Mouse (Mus musculus): ENCODE data around the gene Serpinb9b.
"Not testable (repeated sequence)": the region's sequence is repeated elsewhere in the genome, so short reads cannot be mapped to it uniquely, and the experiment has no call there.

Serpinb9b gene

DNA sequence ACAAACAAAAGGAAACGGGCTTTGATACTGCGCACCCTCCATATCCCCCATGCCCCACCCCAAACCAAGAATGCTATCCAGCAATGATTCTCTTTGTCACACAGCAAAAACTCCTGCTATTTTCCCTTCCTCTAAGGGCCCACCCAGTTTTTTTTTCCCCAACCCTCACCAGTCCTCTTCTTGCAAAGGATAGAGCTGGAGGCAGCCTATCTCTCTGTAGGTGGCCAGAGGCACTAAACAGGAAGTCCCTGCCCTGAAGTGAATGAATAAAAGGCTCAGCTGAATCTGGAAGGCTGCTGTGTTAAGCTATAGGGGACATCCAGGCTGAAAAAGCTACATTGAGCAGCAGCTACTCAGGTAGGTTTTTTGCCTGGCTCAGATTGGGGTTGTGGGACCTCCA lies at the start of gene Serpinb9b:
Gene Serpinb9b (plus strand): TSS at position 173 of the 400 bp plus-strand sequence.
- no peak for DNase-seq

DNA sequence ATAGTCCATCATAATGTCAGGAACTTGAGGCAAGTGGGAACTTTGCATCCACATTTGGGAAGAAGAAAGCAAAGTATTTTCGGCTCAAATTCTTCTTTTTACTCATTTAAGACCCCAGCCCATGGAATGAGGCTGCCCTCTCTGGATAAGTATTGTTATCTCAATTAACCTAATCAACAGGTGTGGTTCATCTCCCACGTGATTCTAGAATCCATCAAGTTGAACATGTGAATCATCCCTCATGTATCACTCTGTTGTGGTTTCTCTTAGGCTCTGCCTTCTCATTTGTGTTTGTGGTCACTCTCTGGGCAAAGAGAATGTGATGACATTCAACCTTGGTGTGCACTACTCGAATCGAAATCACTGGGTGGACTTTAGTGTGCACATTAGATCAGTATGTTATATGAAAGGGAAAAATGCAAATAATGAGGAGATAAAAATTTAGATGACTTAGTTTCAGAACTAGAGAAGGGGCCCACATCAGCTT lies 44.6 kb upstream of the Serpinb9b start:
- no peak for DNase-seq

DNA sequence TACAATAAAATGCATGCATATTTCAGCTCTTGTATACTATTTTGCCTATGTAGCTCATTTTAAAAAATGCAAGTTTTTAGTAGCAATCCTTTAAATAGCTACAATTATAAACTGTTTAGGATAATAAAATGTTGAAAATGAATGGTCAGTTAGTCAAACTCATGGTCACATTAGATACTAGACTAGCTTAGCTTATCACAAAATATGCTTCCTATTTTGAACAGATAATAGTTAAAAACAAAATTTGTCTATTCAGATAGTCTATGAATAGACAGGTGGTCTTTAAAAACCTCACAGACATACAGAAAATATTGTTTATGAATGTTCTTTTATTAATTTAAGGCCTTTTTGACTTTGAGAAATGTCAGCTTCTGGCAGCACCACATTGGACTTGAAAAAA lies 41.0 kb upstream of the Serpinb9b start:
- DNase-seq: no peak

DNA sequence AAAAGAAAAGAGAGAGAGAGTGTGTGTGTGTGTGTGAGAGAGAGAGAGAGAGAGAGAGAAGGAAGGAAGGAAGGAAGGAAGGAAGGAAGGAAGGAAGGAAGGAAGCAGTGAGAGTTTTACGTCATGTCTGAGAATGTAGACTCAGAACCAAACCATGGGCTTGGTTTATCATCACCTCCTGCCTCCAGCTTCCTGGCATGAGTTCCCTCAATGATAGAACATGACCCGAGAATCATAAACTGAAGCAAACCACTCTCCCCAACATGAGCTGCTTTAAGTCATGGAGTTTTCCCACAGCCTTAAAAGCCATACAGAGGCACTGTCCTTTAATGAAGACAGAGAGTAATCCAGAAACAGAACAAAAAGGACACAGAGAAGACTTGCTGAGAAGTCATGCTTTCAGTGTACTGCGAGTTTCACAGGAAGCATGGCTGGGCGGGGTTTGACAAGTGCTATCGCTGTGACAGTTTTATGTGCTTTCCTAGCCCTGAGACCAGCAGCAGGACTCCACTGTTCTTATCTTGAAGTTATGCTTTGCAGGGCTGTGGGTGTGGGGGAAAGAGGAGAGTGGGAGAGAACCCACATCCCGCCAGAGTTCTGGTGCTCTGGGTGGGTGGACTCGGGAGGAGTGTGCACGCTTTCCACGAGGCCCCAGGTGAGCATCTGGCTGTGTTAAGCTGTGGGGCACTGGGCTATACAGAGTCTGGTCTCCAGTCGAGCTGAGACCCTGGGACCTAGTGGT lies 33.9 kb upstream of the Serpinb9b start:
- DNase-seq: no peak

DNA sequence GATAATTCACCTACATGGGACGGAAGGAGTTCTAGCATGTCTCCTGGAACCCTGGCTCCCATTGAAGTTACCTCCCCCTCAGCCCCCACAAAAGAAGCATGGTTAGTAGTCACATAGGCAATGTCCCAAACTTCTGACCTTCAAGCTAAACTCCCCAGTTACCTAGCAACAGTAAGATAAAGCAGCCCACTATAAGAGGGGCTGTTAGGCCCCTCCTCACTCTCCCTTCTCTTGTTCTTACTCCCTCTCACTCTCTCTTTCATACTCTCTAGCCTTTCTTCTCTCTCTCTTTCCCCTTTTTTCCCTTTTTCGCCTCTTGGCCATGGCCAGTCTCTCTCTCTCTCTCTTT lies 33.3 kb upstream of the Serpinb9b start:
- no peak for DNase-seq

DNA sequence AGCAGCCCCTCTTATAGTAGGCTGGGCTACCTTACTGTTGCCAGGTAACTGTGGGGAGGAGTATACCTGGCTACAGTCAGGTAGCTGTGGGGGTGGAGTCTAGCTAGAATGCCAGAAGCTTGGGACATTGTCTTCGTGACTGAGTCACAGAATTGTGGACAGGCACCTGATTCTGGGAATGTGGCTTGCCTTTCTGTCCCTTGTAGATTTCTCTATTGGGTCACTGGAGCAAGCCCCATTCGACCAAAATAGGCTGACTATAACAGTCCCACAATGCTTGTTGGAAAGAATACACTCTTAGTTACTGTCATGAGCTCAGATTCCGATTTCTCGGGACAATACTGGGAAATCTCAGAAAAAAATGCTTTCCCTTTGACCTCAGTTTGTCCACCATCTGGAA lies 32.2 kb upstream of the Serpinb9b start:
- DNase-seq: no peak

DNA sequence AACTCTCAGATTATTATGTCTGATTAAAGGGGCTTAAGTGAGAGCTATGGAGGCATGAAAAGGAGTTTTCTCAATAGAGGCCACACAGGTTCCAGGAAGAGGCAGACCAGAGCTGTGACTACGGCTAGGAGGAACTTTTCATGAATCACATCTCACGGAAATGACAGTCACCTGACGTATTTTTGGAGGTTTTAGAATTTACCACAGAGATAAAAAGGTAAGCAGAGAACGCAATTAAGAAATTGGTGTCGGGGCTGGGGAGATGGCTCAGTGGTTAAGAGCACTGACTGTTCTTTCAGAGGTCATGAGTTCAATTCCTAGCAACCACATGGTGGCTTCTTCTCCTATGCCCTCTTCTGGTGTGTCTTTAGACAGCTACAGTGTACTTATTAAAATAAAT lies 25.9 kb upstream of the Serpinb9b start:
- no peak for DNase-seq

DNA sequence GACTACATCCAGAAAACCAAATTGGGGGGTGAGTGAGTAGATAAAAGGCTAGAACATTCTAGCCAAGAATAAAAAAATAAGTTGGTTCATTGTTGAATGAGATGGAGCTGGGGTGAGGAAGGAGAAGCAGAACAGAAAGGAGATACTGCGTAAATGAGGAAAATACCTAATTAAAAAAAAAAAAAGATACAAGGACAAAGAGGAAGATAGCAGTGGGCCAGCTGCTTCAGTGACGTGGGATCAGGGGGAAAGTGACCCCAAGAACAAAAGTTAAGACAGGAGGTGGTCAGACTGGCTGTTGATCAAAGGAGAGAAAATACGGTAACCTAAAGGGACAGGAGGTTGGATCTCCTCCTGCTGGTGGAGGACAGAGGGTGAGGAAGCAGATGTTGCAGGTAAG lies 24.3 kb upstream of the Serpinb9b start, which contains the start of gene Serpinb9:
Gene Serpinb9 (plus strand): TSS at position 301 of the 400 bp plus-strand sequence.
- no peak for DNase-seq

DNA sequence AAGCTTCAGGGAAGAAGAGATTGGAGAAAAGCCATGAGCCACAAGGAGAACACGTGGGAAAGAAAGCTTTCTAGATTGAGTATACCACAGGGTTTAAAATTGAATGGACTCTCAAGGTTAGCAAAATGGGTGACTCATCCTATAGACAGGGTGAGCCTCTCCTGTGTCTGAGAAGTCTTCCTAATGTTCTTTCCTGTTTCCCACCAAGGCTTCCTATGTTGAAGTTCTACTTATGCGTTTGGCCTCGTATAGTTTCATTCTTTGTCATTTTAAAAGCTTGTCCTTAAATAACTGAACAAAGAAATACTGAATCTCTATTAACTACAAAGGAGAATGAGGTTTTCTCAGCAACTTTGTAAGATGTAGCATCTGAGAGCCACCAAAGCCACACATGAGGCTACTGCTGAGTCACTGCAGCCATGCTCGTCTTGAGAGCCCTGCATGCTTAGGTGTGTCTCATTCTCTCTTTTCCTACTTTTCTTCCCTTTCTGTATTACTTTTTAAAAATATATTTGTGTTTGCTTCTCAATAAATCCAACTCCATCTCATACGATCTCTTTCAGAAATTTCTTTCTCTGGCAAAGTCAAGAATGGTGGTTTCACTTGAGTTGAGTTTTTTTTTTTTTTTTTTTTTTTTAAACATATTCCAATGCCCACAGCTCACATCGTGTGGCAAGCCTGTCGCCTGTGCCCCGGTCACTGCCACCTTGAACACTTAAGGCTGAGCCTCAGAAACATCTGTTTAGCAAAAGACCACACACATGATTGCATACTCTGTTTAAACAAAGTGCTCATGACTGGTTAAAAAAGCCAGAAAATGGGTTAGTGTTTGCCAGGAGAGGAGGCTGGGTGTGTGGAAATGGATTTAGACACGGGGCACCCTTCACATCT lies 23.4 kb upstream of the Serpinb9b start:
- DNase-seq: no peak

DNA sequence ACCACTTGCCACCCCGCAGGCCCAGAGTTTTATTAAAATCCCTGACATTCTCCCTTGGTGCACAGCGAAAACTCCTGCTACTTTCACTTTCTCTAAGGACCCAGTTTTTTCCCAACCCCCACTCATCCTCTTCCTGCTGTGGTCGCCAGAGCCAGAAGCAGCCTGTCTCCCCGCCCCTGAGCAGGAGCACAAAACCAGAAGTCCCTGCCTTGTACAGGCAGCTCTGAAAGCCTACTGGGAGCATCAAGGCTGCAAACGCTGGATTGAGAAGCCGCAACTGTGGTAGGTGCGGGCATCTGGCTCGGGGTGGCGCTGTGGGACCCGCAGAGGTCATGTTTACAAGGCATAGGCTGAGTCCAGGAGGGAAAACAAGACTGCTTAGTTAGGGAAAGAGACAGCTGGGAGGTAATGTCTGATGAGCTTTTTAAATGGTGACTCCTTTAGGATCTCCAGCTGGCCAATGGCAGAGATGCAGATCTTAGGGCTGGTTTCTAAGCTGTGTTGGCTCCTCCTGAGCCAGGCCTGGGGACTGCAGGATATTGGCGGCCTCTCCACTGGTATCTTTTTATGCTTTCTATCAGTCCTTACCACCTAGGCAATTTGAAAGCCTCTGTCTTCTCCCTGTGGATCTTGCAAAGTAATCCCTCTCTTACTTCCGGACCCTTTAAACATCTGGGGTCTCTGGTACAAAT lies 22.7 kb upstream of the Serpinb9b start:
- DNase-seq: peak; percentile 94

DNA sequence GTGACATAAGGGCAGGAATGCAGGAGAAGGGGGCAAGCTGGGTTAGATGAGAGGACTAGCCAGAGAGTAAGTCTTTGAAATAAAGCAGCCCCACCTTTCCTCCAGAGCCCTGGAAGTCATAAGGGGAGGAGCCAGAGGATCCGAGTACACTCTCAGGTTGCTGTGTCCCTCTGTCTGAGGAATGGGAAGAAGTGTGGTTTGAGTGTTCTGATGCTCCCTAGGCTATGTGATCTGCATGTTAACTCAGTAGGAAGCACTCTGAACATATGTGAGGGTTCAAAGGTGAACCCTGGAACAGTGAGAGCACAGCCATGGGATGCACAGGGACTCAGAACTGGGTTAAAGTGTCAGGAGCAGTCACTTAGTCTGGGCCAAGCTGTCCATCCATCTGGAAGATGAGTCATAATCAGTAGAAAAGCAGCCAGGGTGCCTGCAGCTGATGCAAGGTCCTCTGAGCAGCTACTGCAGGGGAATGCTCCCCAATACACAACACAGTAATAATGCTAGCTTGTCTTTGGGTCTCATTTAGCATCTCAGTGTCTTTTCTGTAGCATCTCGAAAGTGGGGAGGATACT lies 21.6 kb upstream of the Serpinb9b start:
- peak; percentile 24 for DNase-seq

DNA sequence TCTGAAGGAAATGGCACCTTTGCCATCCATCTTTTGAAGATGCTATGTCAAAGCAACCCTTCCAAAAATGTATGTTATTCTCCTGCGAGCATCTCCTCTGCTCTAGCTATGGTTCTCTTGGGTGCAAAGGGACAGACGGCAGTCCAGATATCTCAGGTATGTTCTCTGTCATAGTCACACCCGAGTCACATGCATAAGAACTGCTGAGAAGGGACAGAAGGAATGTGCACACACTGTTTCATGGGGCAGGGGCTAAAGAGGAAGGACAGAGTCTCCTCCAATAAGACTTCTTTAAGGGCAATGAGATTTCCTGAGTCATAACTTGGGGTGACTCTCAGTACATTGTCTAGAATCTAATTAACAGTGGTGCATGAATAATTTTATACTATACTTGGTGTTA lies 20.7 kb upstream of the Serpinb9b start:
- no peak for DNase-seq

DNA sequence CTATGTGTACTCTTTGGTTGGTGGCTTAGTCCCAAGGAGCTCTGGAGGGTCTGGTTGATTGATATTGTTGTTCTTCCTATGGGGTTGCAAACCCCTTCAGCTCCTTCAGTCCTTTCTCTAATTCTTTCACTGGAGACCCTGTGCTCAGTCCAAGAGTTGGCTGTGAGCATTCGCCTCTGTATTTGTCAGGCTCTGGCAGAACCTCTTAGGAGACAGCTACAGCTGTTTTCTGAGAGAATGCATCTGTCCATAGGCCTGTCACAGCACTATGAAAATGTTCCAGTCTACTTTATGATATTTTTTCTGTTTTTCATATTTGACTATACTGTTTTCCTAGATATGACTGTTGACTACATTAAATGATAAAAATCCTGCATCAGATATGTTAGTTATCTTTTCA lies 14.8 kb upstream of the Serpinb9b start:
- peak; percentile 47 for DNase-seq

DNA sequence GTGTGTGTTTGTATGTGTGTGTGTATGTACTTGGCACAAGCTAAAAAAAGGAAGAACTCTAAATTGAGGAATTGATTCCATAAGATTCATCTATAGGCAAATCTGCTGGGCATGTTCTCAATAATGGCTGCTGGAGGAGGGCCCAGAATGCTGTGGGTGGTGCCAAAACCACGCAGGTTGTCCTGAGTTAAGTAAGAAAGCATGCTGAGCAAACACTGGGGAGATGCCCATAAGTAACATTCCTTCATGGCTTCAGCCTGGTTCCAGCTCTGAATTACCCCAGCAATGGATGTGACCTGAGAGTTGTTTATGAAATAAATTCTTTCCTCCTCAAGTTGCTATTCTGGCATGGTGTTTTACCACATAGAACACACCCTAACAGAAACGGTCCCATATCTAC lies 13.9 kb upstream of the Serpinb9b start:
- DNase-seq: no peak

DNA sequence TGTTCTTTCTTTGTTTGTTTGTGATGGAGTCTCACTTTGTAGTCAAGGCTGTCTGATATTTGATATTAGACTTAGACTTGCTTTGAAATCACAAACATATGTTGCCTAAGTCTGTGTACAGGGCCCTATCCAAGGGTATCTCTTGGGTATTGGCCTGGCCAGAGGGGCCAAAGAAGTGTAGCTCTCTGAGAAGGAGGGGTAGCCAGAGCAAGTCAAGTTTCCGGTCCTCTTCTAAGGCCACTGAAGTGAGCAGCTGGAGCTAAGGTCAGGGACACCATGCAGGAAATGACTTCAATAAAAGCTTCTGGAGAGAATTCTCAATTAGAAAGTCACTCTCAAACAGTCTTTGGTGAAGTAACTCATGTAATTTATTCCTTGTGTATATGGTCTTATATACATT lies 4.8 kb upstream of the Serpinb9b start:
- no peak for DNase-seq

DNA sequence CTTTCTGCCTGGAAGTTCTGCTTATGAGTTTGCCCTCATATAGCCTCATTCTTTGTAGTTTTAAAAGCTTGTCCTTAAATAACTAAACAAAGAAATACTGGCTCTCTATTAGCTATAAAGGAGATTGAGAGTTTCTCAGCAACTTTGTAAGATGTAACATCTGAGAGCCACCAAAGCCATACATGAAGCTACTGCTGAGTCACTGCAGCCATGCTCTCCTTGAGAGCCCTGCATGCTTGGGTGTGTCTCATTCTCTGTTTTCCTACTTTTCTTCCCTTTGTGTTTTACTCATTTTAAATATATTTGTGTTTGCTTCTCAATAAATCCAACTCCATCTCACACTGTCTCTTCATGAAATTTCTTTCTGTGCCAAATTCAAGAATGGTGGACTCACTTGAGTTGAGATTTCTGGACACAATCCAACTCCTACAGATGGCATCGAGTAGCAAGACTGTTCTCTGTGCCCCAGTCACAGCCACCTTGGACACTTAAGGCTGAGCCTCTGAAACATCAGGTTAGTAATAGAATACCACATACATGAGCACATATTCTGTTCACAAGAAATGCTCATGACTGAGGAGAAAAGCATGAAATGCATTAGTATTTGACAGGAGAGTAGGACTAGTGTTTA lies 674 bp upstream of the Serpinb9b start:
- DNase-seq: no peak

DNA sequence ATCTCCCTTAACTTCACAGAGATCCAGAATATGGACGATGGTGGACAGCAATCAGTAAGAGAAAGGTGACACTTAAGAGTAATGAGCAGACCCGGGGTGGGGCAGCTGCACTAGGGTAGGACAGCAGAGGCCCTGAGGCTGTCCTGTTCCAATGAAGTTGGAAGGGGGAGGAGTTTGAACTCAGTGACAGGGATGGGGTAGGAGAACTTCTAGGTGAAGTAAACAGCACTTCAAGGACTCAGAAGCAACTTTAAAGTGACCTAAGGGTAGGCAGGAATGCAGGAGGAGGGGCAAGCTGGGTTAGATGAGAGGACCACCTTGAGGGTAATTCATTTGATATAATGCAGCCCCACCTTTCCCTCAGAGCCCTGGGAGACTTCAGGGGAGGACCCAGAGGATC lies 930 bp downstream of the Serpinb9b start:
- no peak for DNase-seq

DNA sequence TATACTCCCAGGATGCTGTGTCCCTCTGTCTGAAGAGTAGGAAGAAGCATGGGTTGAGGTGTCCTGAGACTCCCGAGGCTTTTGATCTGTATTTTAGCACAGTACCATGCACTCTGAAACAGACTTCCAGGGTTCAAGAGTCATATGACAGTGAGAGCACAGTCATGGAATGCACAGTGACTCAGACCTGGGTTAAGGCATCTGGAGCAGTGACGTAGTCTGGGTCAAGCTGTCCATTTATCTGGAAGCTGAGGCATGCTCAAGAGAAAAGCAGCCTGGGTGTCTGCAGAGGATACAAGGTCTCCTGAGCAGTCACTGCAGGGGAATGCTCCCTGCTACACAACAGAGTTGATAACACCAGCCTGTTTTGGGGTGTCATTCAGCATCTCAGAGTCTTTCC lies 1.3 kb downstream of the Serpinb9b start:
- no peak for DNase-seq

DNA sequence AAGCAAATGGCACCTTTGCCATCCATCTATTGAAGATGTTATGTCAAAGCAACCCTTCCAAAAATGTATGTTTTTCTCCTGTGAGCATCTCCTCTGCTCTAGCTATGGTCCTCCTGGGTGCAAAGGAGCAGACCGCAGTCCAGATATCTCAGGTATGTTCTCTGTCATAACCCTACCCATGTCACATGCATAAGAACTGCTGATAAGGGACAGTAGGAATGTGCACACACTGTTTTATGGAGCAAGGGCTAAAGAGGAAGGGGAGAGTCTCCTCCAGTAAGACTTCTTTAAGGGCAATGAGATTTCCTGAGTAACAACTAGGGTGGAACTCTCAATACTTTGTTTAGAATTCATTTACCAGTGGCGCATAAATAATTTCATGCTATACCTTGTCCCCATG lies 2.3 kb downstream of the Serpinb9b start:
- not testable (repeated sequence) for DNase-seq

DNA sequence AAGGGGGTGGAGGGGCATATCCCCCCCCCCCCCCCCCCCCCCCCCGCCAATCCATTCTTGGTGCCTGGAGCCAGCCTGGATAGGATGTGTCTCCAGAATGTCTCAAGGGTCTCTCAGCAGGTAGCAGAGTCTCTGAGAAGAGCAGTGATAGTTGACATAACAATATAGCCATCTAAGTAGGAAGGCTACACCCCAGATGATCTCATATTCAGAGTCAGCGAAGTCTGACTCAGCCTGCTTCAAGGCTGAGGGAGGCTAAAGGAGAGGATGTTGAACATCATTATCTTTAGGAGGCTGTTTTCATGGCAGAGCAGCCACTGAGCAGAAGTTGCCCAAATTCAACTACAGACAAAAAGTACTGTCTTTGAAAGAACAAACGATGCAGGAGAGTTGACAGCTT lies 3.1 kb downstream of the Serpinb9b start:
- no peak for DNase-seq

DNA sequence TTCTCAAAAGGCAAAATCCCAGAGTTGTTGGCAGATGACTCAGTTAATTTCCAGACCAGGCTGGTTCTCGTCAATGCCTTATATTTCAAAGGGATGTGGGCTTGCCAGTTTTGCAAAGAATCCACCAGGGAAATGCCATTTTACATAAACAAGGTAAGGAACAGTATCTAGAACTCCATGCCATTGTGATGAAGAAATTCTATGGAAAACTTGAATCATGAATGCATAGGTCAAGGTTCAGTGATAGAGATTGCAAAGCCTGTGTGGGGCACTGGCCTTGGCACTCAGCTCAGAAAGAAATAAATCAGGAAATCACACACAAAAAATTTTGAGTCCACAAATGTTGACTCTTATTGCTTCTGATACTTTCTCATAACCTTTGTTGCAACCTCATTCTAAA lies 8.3 kb downstream of the Serpinb9b start:
- DNase-seq: no peak

DNA sequence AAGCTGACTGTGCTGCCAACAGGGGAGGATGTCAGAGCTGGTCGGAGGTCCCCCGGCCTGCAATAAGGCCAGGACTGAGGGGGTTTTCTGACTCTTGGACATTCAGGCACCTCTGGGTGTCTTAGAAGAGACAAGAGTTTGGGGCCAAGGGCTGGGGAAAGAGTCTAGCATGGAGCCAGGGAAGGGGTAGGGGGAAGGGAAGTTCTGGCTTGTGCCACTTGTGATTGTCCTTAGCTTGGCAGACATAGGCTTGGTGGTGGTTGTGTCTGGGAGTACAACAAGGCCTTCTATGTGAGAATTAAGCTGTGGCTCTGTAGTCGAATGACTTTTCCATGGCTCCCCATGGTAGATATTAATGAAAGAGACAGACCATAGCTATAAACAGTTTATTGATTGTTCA lies 16.3 kb downstream of the Serpinb9b start:
- DNase-seq: no peak

DNA sequence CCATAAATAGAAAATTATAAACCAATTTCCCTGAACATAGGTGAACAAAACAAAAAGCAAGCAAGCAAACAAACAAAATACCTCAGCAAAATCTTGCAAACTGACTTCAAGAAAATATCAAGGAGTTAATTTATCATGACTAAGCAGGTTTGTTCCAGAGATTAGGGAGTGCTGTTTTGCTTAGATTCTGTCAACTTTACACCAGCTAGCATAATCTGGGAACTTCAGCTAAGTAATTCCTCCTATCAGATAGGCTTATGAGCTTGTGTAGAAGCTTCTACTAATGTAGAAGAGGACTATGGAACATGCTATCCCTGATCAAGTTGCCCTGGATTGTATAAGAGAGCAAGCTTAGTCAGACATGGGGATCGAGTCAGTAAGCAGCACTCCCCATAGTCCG lies 20.0 kb downstream of the Serpinb9b start:
- no peak for DNase-seq
